Mouse (Mus musculus) lung, adult 2 months (tissue): Measurements from ENCODE around the gene Cideb. TPM values are rescaled to one million over a fixed set of nuclear protein-coding genes. Genes with fewer than 3 reads are reported as not detected.

Source experiments
- DNase-seq: peaks from one replicate; pipeline ENCODE4 v3.0.0; 2022
- H3K4me1 ChIP-seq: fragments of 200-500 bp; 2 replicates; pipeline ENCODE4 v1.6.1; 2011; ENCODE audit warnings: low read length; ENCODE audit not compliant: control insufficient read depth, insufficient read depth
- H3K4me3 ChIP-seq: fragments of 200-500 bp; replicated peaks from 2 replicates; pipeline ENCODE3; 2011; ENCODE audit warnings: low read depth, mild to moderate bottlenecking, control low read depth, low read length; ENCODE audit errors: extremely low read depth
- CTCF ChIP-seq: fragments of 200-500 bp; IDR thresholded peaks from 2 replicates; pipeline ENCODE4 v1.5.1; 2011; ENCODE audit warnings: mild to moderate bottlenecking, low read length, control low read depth; ENCODE audit not compliant: insufficient read depth
- POLR2A ChIP-seq: fragments of 200-500 bp; IDR thresholded peaks from 2 replicates; pipeline ENCODE4 v1.6.1; 2011; ENCODE audit warnings: low read depth, mild to moderate bottlenecking, control low read depth, low read length, borderline replicate concordance; ENCODE audit errors: extremely low read depth
- WGBS: fragments of 180-500 bp; shearing (Covaris S2); methylation state at CpG from one replicate; pipeline ENCODE4 v1.1.7; 2018; 5-methylcytosine and 5-hydroxymethylcytosine counted together
- polyA plus RNA-seq: library from polyadenylated mRNA; depleted of rRNA; stranded (reverse); fragments of >200 nt; gene quantifications from 2 replicates; pipeline ENCODE4 v1.2.3, GENCODE M21; 2012

Cideb gene
- polyA plus RNA-seq, 1 experiment = 4.0 TPM

GRCm38 (mm10) chr14:55782361-55782960 is 24.2 kb upstream of the Cideb start:
- Histone ChIP-seq H3K4me3 (peak overlapping the region; percentile 61), H3K4me1 (peaks cover 16% of the 10 kb centered on the region)
- DNase-seq = peak; percentile 5
- TF ChIP-seq POLR2A (no peak), CTCF (no peak)
- WGBS = 44% methylated on average over 9 of the region's 9 CpGs

- peak; percentile 39 for DNase-seq
- H3K4me3 ChIP-seq = peak overlapping the region; percentile 73
- peak; percentile 96 for TF ChIP-seq CTCF
- peak; percentile 44; the same call in 1 of the 2 replicates for TF ChIP-seq POLR2A
- H3K4me1 ChIP-seq = peaks cover 17% of the 10 kb centered on the region
- WGBS = 15% methylated on average over 14 of the region's 14 CpGs
Measured at GRCm38 (mm10) chr14:55781310-55781709, 23.1 kb upstream of the Cideb start.

- DNase-seq = peak; percentile 5
- Histone ChIP-seq H3K4me1 (peaks cover 17% of the 10 kb centered on the region), H3K4me3 (no peak overlapping the region)
- TF ChIP-seq POLR2A (no peak), CTCF (no peak)
- WGBS = 76% methylated on average over 11 of the region's 11 CpGs
Measured at GRCm38 (mm10) chr14:55780736-55781135, 22.5 kb upstream of the Cideb start.

GRCm38 (mm10) chr14:55779656-55780055 is 21.4 kb upstream of the Cideb start:
- 58% methylated on average over 16 of the region's 16 CpGs for WGBS
- peak; percentile 2 for DNase-seq
- Histone ChIP-seq H3K4me3 (no peak overlapping the region), H3K4me1 (peaks cover 14% of the 10 kb centered on the region)
- no peak for TF ChIP-seq POLR2A
- no peak for TF ChIP-seq CTCF

- no peak for DNase-seq
- H3K4me3 ChIP-seq = no peak overlapping the region
- no peak for TF ChIP-seq CTCF
- TF ChIP-seq POLR2A = no peak
- peaks cover 14% of the 10 kb centered on the region for H3K4me1 ChIP-seq
- WGBS = 86% methylated on average over 15 of the region's 15 CpGs
Measured at GRCm38 (mm10) chr14:55778686-55779085, 20.4 kb upstream of the Cideb start.

- WGBS = 81% methylated on average over 11 of the region's 11 CpGs
- TF ChIP-seq CTCF (no peak), POLR2A (no peak)
- H3K4me1 ChIP-seq = peaks cover 14% of the 10 kb centered on the region
- no peak for DNase-seq
- H3K4me3 ChIP-seq = no peak overlapping the region
Measured at GRCm38 (mm10) chr14:55777806-55778205, 19.5 kb upstream of the Cideb start.

- Histone ChIP-seq H3K4me3 (no peak overlapping the region), H3K4me1 (peaks cover 14% of the 10 kb centered on the region)
- TF ChIP-seq CTCF (no peak), POLR2A (no peak)
- WGBS = 20% methylated on average over 3 of the region's 3 CpGs
- DNase-seq = no peak
Measured at GRCm38 (mm10) chr14:55777176-55777575, 18.9 kb upstream of the Cideb start.

GRCm38 (mm10) chr14:55776711-55777110 is 18.5 kb upstream of the Cideb start:
- TF ChIP-seq CTCF = no peak
- TF ChIP-seq POLR2A = no peak
- 39% methylated on average over 7 of the region's 7 CpGs for WGBS

GRCm38 (mm10) chr14:55769087-55769703 is 10.9 kb upstream of the Cideb start:
- WGBS = 84% methylated on average over 16 of the region's 16 CpGs
- no peak overlapping the region for H3K4me3 ChIP-seq
- no peak for TF ChIP-seq CTCF
- TF ChIP-seq POLR2A = no peak
- no peak for DNase-seq
- peaks cover 5% of the 10 kb centered on the region; the same call in 1 of the 2 replicates for H3K4me1 ChIP-seq

More at GRCm38 (mm10) chr14:55776711-55777110, 18.5 kb upstream of the Cideb start:
- no peak for DNase-seq
- Histone ChIP-seq H3K4me1 (peaks cover 11% of the 10 kb centered on the region), H3K4me3 (no peak overlapping the region)

GRCm38 (mm10) chr14:55768555-55768954 is 10.3 kb upstream of the Cideb start:
- Histone ChIP-seq H3K4me1 (peaks cover 5% of the 10 kb centered on the region; the same call in 1 of the 2 replicates), H3K4me3 (no peak overlapping the region)
- WGBS = 64% methylated on average over 6 of the region's 6 CpGs
- DNase-seq = no peak
- TF ChIP-seq POLR2A (no peak), CTCF (no peak)
